Mouse (Mus musculus): ENCODE data around the gene Fancd2os.

- TF ChIP-seq GATA1 (IDR thresholded peaks at IDR 0.05; ENCODE audit: borderline replicate concordance, low read length) = no peak
- TF ChIP-seq FLI1 (IDR thresholded peaks at IDR 0.05; ENCODE audit: low read length) = no peak
These were observed 682 bp downstream of the Fancd2os start for GRCm38 (mm10) chr6:113599833-113600232.

Data from megakaryocyte, embryonic 14.5 days (primary cell).